Mouse (Mus musculus) urinary bladder, postnatal 4 days (tissue): ENCODE measurements around the gene Trpm1.

Source experiments
- DNase-seq, 2 experiments: peaks; one replicate each; pipeline ENCODE4 v3.0.0; 2021 to 2022; ENCODE audit warnings: low spot score in 2 of 2

Trpm1 gene

DNA sequence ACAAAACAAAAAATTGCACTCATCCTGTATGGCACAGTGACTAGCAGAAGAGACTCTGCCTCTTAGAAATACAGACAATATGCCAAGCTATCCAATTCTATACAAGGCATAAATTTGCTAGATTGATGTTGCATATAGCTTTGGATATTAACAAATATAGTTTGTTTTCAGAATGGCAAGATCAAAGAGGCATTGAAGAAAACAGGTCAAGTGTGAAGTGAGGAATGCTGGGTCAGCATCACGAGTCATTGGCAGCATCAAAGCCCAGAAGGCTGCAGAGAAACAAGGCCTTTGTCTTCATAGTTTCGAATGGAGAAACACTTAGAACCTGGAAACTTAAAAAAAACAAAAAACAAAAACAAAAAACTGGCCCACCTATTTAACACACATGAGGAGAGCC is 78.4 kb downstream of the Trpm1 start:
- DNase-seq: no peak

DNA sequence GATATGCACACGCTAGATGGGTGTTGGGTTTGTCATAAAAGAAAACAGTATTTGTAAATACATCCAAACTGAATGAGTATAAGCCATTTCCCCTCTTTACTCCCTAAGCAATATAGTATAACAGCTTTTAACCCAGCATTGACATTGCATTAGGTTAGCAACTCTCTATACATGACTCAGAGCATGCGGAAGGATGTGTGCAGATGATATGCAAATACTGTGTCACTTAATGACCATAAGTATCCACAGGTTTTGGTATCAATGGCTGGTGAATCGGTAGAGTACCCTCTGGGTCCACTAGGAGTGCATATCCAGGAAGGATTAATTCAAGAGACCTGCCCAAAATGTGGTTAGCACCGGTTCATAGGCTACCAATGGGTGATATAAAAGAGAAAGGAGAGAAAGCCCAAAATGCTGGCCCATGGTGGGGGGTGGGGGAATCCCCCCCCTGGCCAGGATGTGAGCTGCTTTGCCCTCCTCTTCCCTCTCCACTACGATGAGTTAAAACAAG is 80.7 kb downstream of the Trpm1 start:
- no peak for DNase-seq

DNA sequence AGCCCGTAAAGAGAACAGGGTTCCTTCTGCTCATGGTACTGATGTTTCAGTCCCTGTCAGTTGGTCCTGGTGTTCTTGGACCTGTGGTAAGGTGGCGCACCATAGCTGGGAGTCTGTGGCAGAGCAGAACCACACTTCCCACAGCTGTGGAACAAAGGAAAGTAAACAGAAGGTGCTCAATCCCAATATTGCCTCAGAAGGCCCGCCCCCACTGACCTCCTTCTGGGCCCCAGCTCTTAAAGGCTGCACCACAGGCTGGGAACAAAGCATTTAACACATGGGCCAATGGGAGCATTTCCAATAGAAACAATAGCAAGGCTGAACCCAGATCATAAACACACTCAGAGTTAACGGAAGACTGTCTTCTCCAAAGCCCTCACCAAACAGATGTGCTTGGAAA is 82.9 kb downstream of the Trpm1 start:
- no peak for DNase-seq

DNA sequence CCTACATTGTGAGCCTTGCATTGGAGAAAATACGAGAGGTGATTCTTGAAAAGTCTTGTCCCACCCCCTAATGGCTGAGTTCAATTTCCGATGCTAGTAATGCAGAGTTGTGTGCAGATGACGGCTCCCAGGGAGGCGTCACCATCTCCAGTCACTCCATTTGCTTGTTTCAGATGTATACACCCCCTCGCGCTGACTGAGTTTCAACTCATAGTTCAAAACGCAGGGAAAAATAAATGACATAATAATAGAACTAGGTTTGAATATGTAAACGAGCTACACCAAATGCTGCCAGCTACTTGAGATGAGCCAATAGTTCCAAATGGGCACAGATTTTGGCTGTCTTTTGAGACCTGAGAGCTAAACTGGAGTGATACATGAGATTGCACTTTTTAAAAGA is 84.1 kb downstream of the Trpm1 start:
- no peak for DNase-seq

DNA sequence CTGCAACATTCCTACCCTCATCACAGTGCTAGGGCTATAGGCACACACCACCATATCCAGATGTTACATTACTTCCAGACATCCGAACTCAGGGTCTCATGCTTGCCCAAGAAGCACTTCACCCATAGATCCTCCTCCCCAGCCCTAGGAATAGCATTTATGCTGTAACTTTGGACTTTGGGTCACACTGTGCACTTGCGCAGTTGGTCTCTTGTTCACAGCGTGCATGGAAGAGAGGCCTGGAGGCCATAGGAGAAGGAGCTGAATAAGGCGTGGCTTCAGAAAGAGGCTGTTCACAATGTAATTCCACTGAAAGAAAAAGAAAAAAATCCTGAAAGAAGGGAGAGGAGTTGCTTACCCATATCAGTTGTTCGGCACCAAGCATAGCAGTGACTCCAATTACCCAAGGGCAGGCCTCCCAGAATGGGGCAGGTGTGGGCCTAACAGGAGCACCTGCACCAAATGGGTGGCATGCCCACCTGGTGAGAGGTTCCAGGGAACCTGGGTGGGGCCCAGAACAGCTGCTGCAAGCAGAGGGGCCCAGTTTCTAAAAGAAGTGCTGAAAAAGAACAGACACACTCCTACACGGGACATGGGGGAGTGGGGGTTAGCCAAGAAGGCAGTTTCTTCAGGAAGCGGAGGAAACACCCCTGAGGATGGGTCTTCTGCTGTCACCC is 84.9 kb downstream of the Trpm1 start:
- DNase-seq: no peak

DNA sequence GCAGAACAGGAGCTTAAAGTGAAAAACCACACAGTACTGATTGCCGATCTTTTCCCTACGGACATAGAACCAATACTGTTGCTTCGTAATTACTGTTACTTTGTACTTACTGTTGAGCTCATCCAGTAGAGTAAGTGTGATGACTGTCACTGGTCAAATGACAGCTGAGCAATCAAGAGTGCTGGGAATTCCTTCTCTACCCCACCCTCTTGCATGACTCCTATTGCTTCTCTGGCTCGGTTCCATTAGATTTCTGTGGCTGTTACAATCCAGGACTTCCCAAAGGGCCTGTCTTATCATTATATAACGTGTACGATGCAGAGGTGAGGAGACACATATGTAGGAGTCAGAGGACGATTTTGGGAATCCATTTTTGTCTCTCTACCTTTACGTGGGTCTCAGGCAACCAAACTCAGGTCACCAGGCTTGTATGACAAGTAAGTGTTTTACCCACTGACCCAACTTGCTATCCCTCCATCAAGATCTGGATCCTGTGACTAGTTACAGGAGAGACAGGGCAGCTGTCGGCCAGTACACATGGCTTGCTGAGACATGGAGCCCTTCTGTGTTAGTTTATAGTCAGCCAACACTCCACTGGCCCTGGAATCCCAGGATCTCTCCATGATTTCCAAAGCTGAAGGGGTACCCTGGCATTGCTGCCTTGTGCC is 85.6 kb downstream of the Trpm1 start:
- DNase-seq: no peak

DNA sequence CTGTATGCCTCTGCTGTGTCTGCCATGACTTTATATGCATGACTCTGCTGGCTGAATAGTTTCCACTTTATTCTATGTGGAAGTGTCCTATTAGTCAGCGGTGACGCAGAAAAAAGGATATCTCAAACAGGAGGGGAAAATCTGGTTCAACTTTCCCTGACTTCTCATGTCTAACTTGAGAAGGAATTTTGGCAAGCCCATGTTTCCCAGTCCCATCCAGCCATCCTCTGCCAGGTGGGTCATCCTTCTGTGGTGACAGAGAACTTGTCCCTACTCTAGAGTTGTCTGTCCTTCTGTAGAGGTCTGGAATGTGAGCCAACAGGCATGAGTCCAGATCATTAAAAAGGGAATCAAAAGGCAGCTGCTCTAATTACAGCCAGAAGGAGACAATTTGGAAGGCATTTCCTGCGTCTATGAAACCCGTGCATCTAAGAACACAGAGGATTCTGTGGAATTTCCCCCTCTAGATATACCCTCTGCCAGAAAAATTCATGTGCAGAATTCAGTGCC is 86.2 kb downstream of the Trpm1 start:
- no peak for DNase-seq

DNA sequence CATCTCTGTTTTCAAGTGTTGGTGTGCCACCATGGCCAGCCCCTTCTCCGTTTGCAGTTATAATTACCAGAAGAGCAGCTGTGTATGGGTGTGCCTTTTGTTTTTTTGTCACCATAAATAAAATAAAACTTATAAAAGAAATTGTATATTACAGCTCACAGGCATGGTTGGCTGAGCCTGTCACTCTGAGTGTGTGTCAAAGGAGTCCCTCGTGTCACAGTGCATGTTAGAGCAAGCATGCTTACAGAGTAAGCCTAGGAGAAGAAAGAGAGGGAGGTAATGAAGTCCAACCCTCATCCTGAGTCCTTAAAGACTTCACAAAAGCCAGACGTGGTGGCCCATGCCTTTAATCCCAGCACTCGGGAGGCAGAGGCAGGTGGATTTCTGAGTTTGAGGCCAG is 88.8 kb downstream of the Trpm1 start:
- peak in 1 of 2 experiments; percentile 19 for DNase-seq

DNA sequence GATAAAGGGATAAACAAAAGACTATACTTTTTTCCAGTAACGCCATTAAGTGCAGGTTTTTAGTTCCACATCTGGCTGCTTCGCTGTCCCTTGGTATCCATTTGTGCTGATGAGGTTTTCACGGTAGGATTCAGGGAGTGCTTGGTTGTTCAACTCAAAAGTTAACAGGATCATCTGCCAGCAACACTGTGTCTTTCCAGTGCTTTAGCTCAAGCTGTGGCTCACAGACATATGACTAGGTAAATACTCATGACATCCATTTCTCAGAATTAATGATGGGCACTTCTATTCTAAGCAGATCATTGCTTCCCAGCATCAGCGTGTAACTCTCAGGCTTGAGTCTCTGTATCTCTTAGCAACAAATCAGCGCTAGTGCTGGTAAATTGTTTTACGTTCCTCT is 90.7 kb downstream of the Trpm1 start:
- no peak for DNase-seq

DNA sequence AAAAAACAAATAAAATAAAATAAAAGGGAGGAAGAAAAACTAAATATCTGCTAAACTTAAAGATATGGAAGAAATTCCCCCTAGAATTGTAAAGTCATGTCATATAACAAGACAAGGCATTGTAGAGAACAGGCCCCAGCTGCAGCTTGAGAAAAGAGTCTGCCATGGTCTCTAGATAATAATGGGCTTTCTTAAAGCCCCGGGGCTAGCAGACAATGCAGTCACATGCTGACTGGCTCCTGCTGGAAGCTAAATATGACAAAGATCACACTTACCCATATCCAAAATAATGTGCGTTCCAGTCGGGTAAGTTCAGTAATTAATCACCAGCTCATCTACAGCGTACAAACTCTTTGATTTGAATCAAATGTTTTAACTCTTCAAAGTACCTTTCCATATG is 93.1 kb downstream of the Trpm1 start:
- no peak for DNase-seq

DNA sequence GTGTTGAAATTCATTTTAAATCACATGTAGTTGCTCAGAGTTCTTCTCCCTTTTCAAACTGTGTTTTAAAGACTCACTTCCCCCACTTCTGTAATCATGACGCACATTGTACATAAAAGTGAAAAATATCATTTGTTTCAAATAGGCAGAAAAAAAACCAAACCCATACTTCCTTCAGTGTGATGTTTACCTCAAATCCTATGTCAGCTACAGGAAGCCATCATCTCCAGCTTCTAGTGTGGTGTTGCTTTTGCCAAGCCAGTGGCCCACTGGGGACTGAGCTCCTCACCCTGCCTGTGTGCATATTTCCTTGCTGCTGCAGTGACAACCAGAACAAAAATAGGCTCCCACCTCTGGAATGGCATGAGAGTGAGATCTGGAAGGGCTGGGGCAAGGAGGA is 94.7 kb downstream of the Trpm1 start:
- no peak for DNase-seq

DNA sequence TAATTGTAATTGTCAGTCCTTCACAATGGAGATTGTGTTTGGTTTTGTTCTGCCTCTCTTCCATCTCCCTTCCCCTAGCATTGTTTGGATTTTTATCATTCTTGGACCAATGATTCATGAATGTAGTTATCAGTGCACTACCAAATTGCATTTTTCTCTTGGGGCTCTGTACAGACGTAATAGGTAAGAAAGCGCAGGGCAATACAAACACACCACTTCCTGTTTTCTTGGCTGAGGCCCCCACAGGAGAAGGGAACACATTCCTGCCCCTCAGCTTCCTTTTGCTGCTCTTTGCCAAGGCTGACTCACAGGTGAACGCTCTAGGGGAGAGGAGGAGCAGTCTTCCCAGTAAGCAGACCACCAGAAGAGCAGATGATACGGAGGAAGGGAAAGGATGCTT is 96.1 kb downstream of the Trpm1 start:
- DNase-seq: no peak

DNA sequence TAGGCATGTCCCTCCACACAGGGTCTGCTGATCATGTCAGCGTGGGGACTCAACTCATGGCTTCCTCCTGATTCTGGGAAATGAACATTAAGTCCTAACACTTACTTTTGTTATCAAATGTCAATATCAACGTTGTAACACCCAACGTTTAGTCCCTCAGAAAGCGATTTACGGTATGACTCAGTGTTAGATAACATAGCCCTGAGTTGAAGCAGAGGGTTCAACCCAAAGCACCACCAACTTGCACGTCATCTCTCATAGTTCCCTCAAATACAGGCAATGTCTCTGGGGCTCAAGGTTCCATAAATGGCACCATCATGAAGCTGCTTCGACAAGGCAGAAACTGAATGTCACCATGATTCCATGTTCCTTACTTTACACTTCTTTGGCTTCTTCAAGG is 96.8 kb downstream of the Trpm1 start:
- no peak for DNase-seq

DNA sequence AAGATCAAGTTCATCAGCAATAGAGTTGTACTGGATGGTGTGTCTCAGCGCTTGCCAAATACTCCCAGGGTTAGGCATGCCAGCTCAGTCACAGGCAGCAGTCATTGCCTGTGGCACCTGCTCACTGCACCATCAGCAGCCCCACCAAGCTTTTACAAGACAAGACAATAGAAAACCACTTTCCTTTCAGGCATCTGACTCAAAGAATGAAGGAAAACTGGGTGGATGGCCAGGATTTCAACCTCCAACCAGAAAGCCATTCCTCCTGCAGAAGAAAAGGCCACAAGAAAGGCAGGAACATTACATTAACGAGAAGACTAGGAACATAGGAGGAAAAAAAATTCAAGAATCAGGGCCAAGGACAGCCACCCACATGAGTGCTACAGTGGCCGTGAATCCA is 100.1 kb downstream of the Trpm1 start:
- no peak for DNase-seq

DNA sequence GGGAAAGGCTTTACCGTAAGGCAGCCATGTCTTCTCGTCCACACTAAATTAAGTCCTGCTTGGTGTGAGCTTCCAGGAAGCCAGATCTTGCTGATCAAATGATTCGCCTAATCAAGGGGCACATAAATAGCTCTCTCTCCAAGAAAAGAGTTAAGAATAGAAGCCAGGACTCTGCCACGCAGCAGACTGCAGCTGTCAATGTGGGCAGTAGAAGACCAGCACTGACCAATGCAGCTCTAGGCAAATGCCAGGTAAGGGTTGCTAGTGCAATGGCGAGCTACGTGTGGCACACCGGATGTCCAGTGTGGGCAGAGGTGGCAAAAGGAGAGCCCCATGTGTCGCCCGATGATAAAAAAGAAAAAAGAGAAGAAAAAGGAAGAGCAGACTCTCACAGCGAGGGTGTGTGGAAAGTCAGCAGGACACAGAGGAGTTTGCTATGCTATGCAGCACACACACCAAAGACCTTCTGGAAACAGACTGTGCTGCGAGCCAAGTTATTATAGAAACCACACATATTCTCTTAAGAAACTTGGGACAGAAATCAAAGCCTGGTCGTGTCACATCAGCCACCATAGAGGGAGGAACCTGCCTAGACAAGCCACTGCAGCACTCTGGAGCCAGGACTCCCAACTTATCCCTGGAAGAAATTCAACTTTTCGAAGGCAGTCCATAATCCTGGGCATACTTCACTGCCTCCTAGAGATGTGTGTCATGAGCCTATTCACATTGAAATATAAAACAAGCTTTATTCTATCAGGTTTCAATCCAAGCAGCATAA is 112.1 kb downstream of the Trpm1 start:
- DNase-seq: no peak

DNA sequence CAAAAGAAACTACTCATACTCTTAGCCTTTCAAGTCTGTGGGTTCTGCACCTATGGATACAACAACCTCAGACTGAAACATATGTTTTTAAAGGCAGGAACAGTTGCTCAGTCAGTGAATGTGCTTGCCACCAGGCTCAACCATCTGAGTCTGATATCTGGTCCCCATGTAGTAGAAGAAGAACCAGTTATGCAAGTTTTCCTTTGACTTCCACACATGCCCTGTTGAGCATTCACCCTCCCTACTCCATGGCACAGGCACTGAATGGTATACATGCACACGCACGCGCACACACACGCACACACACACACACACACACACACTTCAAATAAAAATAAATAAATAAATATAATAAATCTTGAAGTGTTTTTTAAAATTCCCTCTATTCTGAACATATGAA is 113.0 kb downstream of the Trpm1 start:
- DNase-seq: no peak

DNA sequence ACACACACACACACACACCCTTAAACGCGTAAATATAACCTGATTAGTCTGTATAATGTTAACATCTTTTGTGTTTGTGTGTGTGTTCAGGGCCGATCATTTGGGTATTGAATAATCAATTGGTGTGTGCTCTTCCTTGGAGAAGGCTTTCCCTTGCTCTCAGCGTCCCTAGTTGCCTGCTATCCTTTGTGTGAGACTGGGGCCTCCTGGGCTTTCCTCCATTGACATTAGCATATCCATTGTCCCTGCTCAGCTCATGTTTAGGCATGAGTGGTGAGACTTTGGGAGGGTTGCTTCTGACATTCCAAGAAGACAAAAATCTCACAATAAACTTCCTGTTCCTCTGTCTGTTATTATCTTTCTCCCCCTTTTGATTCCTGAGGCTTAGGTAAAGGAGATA is 118.3 kb downstream of the Trpm1 start:
- DNase-seq: no peak

DNA sequence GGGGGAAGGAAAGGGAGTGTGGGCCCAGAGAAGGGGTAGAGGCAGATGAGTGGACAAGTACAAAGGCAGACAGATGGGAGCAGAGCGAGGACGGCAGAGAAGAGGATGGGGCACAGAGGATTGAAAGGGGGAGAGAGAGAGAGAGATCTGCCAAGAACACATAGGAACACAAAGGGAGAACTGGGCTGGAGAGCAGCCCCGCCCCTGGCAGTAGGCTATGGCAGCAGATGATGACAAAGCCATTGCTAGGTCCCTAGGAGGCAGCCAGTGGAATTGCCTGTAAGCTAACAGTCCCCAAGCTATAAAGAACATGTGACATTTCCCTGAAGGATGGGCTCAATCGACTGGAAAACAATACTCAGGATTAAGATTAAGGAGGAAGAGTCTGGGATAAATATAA is 121.9 kb downstream of the Trpm1 start:
- no peak for DNase-seq

DNA sequence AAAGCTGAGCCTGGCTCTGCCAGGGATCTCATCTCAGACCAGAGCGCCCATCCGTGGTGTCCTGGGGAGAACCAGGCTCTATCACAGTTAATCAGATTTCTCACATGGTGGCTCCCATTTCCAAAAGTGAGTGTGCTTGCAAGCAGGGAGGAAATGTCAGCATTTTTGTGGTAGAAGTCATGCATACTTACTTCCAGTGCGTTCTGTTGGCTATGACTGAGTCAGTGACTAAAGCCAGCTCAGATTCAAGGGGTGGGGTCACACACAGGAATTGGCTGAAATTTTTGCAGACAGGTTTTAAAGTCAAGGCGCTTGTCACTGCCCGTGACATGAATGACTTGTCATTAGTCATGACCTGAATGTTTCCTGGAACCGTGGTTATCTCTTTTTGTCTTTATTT is 123.3 kb downstream of the Trpm1 start:
- DNase-seq: no peak

DNA sequence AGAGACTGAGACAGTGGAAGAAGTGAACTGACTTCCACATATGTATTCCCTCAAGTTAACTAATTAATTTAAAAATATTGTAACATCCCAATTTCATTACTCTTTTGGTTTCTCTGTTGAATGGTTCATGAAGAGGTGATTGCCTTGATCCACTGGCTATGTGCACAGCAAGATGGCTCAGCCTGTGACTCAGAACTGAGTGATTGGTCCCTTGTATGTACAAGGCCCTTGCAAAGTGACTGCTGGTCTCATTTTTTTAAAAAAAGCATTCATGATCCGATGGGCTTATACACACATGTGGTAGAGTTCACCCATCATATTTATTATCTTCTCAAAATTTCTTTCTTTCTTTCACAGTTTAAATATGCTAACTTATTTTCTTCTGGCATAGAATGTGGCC is 124.9 kb downstream of the Trpm1 start:
- no peak for DNase-seq

DNA sequence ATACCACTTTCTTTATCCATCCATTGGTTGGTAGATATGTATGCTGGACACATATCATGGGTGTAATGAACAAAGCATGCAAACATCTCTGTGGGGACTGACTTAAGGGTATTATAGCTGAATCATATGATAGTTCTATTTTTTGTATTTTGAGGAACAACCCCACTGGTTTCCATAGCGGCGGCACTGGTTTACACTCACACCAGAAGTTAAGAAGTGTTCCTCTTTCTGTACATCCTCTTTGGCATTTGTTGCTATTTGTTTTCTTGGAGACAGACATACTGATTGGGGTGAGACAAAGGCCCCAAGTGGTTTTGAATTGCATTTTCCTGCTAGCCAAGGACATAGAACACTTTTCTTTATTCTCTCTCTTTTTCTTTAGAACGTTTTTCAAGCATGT is 125.9 kb downstream of the Trpm1 start:
- no peak for DNase-seq

DNA sequence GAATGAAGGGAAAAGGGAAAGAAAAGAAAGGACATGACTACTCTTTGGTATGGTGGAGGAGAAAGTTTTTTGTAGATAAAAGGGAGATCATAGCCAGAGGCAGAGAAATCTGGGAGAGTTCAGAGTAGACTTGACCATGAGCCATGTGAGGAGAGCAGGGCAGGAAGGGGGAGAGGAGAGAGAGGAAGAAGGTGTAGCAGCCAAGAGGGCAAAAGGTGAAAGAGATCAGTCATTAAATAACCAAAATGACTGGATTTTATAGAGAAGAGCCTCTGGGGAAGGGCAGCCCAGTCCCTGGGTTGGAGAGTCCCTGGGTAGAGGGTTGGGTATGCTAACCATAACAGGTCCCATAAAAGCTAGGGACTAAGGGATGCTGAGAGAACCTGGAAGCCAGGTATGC is 132.9 kb downstream of the Trpm1 start:
- DNase-seq: no peak
